Mouse (Mus musculus) liver, embryonic 16.5 days (tissue): ENCODE measurements around the gene Gltp. TPM values are rescaled to one million over a fixed set of nuclear protein-coding genes. Genes with fewer than 3 reads are reported as not detected.
A peak's percentile ranks its signal among the peaks of the same experiment; 100 is the strongest.

Source experiments
- ATAC-seq: fragments of 200-750 bp; cut with Nextera tagmentation; 2 replicates; pipeline ENCODE4 v1.8.0; 2017; ENCODE audit warnings: low read depth, mild to moderate bottlenecking, moderate number of reproducible peaks, moderate library complexity
- H3K27ac ChIP-seq: fragments of 300-500 bp; sonication (generic); 2 replicates; pipeline ENCODE4 v1.5.1; 2014; ENCODE audit warnings: mild to moderate bottlenecking, low read length
- H3K27me3 ChIP-seq: fragments of 300-500 bp; sonication (generic); 2 replicates; pipeline ENCODE4 v1.6.1; 2014; ENCODE audit warnings: low read depth, low read length, mixed read lengths; ENCODE audit not compliant: control insufficient read depth, insufficient read depth
- H3K36me3 ChIP-seq: fragments of 300-500 bp; sonication (generic); 2 replicates; pipeline ENCODE4 v1.6.1; 2014; ENCODE audit warnings: mild to moderate bottlenecking; ENCODE audit not compliant: control insufficient read depth, insufficient read depth
- H3K4me1 ChIP-seq: fragments of 300-500 bp; sonication (generic); 2 replicates; pipeline ENCODE4 v1.6.1; 2014; ENCODE audit warnings: low read depth, low read length, mixed read lengths; ENCODE audit not compliant: control insufficient read depth
- H3K4me2 ChIP-seq: fragments of 300-500 bp; sonication (generic); 2 replicates; pipeline ENCODE4 v1.6.1; 2014; ENCODE audit warnings: low read depth, low read length, mixed read lengths
- H3K4me3 ChIP-seq: fragments of 300-500 bp; sonication (generic); 2 replicates; pipeline ENCODE4 v1.5.1; 2014; ENCODE audit warnings: low read depth, mild to moderate bottlenecking, low read length
- H3K9ac ChIP-seq: fragments of 300-500 bp; sonication (generic); 2 replicates; pipeline ENCODE4 v1.6.1; 2014; ENCODE audit warnings: low read depth, low read length
- H3K9me3 ChIP-seq: fragments of 300-500 bp; sonication (generic); replicated peaks from 2 replicates; pipeline ENCODE4 v1.6.1; 2016; ENCODE audit warnings: low read length; ENCODE audit not compliant: control insufficient read depth
- WGBS: fragments of 180-500 bp; shearing (Covaris S2); extraction: QIAGEN DNeasy Blood & Tissue Kit; methylation state at CpG from one replicate; pipeline ENCODE4 v1.1.7; 2014; ENCODE audit not compliant: insufficient replicate concordance; 5-methylcytosine and 5-hydroxymethylcytosine counted together
- polyA plus RNA-seq: library from polyadenylated mRNA; unstranded; fragments of >200 nt; fragmentation: Nextera tagmentation; extraction: Ambion mirVana; gene quantifications from 2 replicates; pipeline ENCODE4 v1.2.1, GENCODE M21; 2015

Gltp gene
- polyA plus RNA-seq, 1 experiment from 2014 or later, result 30.3 TPM

DNA sequence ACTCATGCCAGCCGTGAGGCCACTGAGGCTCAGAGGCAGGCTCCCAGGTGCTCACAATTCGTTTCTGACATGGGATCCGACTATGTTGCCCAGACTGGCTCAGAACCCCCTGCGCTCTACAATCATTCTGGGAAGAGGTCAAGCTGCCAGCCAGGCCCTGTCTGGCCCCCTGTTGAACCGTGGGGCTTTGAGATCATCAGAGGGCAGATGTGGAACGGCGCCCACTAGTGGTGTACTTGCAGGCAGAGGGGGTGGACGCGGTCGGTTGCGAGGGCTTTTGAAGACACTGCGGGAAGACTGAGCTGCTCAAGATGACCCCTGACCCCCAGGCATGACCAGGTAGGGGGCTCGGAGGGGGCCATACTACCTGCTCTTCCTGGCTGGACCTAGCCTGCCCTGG is 17.7 kb downstream of the Gltp start:
- no peaks in the 10 kb centered on the region for H3K36me3 ChIP-seq
- no peak overlapping the region for H3K9ac ChIP-seq
- H3K27me3 ChIP-seq, result no peaks in the 10 kb centered on the region
- H3K4me2 ChIP-seq, result no peak overlapping the region
- H3K9me3 ChIP-seq, result no peaks in the 10 kb centered on the region
- no peaks in the 10 kb centered on the region for H3K4me1 ChIP-seq
- no peak overlapping the region for H3K27ac ChIP-seq
- 72% methylated on average over 13 of the region's 13 CpGs for WGBS
- ATAC-seq, result no peak
- no peak overlapping the region for H3K4me3 ChIP-seq

DNA sequence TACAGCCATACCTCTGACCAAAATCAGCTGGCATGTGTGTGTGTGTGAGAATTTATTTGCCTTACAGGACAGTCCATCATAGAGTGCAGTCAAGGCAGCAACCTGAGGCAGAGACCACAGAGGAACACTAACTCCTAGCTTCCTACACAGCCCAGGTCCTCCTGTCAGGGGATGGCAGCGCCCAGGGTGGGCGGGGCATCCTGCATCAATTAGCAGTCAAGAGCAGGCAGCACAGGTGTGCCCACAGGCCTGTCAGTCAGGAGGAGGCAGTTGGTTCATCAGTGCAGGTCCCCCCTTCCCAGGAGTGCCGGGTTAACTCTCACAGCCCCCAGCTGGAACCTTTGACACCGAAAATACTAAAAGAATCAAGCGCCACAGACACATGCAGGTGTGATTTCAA is 21.8 kb downstream of the Gltp start:
- Histone ChIP-seq H3K27me3 (no peaks in the 10 kb centered on the region; the same call in 1 of the 2 replicates), H3K36me3 (no peaks in the 10 kb centered on the region), H3K9me3 (no peaks in the 10 kb centered on the region), H3K27ac (no peak overlapping the region), H3K4me2 (no peak overlapping the region), H3K4me1 (peaks cover 8% of the 10 kb centered on the region), H3K9ac (no peak overlapping the region), H3K4me3 (no peak overlapping the region)
- no peak for ATAC-seq
- 84% methylated on average over 5 of the region's 5 CpGs for WGBS

DNA sequence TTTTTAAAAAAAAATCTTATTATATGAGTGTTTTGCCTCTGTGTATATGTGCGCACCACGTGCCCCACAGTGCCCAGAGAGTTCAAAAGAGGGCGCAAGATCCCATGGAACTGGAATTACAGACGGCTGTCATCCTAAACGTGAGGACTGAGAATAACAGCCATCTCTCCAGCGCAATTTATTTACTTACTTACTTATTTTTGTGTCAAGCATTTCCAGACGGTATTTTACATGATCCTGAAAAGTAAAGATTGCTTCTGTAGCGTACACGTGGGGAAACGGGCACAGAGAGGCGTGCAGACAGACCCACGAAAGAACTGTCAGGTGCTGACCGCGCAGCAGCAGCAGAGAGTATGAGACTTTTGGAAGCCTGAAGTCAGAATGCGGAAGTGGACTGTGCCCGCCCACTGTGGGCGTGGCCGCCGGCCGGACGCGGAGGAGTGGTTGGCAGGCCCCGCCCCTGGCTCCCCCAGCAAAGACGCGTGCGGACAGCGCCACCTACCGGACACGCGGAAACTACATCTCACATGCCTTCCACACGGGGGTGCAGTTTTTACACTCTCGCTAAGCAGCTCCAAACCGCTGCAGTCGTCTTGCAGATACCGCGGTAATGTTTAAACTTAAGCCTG is 23.4 kb downstream of the Gltp start:
- 2% methylated on average over 36 of the region's 36 CpGs for WGBS
- ATAC-seq, result peak; percentile 96
- Histone ChIP-seq H3K4me2 (peak overlapping the region; percentile 75), H3K9me3 (no peaks in the 10 kb centered on the region), H3K27ac (peak overlapping the region; percentile 75), H3K4me3 (peak overlapping the region; percentile 58), H3K27me3 (no peaks in the 10 kb centered on the region; the same call in 1 of the 2 replicates), H3K9ac (peak overlapping the region; percentile 57), H3K36me3 (no peaks in the 10 kb centered on the region), H3K4me1 (peaks cover 8% of the 10 kb centered on the region)

DNA sequence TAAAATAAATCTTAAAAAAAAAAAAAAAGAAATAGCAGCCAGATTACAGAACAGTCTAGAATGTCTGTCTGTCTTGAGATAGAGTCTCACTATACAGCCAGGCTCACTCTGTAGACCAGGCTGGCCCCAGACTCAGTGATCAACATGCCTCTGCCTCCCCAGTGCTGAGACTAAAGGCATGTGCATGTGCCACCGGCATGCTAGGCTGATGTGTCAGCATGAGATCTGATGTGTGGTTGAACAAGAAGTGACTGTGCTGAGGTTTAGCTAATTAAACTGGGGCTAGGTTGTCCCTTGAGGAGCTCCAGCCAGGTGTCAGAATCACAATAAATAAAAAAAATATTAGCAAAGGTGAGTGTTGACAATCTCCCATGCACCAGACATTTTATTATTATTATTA is 24.1 kb downstream of the Gltp start:
- Histone ChIP-seq H3K4me1 (peaks cover 8% of the 10 kb centered on the region), H3K4me3 (no peak overlapping the region), H3K9me3 (no peaks in the 10 kb centered on the region), H3K27me3 (no peaks in the 10 kb centered on the region; the same call in 1 of the 2 replicates), H3K9ac (no peak overlapping the region), H3K4me2 (peak overlapping the region; percentile 75), H3K27ac (no peak overlapping the region), H3K36me3 (no peaks in the 10 kb centered on the region)
- 32% methylated on average over 1 of the region's 1 CpGs for WGBS
- no peak for ATAC-seq

DNA sequence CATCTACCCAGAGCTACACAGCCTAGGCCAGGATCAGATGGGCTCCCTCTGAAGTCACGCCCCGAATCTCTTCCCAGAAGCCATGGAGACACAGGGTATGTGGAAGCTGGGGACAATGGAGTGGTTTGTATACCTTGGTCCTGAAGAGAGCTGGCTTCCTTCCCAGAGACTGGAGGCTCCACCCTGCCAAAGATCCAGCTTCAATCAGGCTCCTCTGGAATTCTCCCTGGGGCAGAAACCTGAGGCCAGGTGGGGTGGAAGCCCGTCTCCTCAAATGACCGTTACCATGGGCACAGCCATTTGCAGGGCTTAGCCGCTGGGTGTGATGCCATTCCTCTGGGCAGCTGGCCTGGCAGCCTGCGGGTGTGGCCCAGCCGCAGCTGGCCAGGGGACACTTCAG is 26.0 kb downstream of the Gltp start:
- H3K9ac ChIP-seq, result no peak overlapping the region
- no peak overlapping the region for H3K4me3 ChIP-seq
- H3K27me3 ChIP-seq, result peaks cover 4% of the 10 kb centered on the region; the same call in 1 of the 2 replicates
- no peak for ATAC-seq
- H3K36me3 ChIP-seq, result no peaks in the 10 kb centered on the region
- H3K4me2 ChIP-seq, result no peak overlapping the region
- WGBS, result 72% methylated on average over 7 of the region's 7 CpGs
- H3K27ac ChIP-seq, result no peak overlapping the region
- H3K9me3 ChIP-seq, result no peaks in the 10 kb centered on the region
- H3K4me1 ChIP-seq, result peaks cover 8% of the 10 kb centered on the region

DNA sequence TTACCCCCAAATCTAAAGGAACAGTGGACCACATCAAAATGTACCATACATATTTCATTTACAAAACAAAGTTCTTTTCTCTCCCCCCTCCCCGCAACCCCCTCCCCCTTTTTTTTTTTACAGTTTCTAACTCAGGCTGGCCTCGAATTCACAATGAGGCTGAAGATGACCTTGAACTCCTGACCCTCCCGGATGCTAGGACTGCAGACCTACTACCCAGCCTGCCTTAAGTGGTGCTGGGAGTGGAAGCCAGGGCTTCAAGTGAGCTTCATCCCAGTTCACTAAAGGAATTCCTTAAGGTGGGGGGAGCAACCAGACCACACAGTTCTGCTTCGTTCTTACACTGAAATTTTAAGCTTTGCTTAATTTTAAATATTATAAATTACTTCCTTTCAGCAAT is 26.6 kb downstream of the Gltp start:
- Histone ChIP-seq H3K4me2 (no peak overlapping the region), H3K9ac (no peak overlapping the region), H3K36me3 (no peaks in the 10 kb centered on the region), H3K27me3 (peaks cover 10% of the 10 kb centered on the region), H3K4me1 (peaks cover 8% of the 10 kb centered on the region), H3K9me3 (no peaks in the 10 kb centered on the region), H3K27ac (no peak overlapping the region), H3K4me3 (no peak overlapping the region)
- no peak for ATAC-seq
- 48% methylated on average over 4 of the region's 4 CpGs for WGBS

DNA sequence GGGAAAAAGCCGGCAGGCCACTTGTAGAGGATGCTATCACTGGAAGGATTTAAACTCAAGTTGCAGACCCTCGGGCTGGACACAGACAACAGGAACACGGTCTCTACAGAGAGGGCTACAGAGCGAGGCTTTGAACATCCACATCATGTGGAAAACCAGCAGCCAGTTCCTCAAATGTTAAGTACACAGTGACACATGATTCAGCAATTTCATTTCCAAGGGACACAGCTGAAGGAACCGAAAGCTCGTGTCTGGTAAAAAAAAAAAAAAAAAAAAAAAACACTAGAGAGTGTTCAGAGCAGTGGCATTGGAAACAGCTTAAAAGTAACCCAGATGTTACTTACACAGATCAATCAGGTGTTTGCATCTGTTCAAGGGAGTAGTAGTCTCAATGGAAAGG is 29.8 kb downstream of the Gltp start:
- no peak overlapping the region for H3K27ac ChIP-seq
- no peaks in the 10 kb centered on the region for H3K36me3 ChIP-seq
- H3K4me3 ChIP-seq, result no peak overlapping the region
- H3K9me3 ChIP-seq, result no peaks in the 10 kb centered on the region
- 16% methylated on average over 6 of the region's 6 CpGs for WGBS
- no peak for ATAC-seq
- H3K9ac ChIP-seq, result no peak overlapping the region
- no peak overlapping the region for H3K4me2 ChIP-seq
- peaks cover 3% of the 10 kb centered on the region for H3K4me1 ChIP-seq
- H3K27me3 ChIP-seq, result peaks cover 38% of the 10 kb centered on the region

DNA sequence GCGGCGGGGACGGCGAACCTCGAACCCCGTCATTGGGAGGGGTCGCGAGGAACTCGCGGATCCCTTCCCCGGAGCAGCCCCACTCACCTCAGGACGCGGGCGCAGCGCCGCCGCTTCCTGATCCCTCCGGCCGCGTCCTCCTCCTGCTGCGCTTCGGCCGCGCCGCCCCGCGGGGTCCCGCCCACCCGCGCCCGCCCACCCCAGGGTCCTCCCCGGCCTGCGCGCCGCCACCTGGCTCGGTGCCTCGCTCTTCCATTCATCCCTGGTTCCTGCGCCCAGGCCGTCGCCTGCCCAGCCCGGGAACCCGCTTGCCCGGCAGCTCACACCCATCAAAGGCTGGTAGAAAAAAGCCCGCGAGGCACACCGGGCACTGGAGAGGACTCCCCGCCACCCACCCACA is 32.5 kb downstream of the Gltp start, which contains the start of gene Trpv4:
Gene Trpv4 (minus strand): TSS at position 167 of the 400 bp plus-strand sequence.
- Histone ChIP-seq H3K27ac (no peak within 1 kb of the TSS), H3K9ac (peak within 1 kb of the TSS; percentile 24; the same call in 1 of the 2 replicates), H3K27me3 (peaks cover 38% of the 10 kb centered on the region), H3K4me1 (peaks cover 3% of the 10 kb centered on the region), H3K4me2 (peak within 1 kb of the TSS; percentile 57), H3K9me3 (no peaks in the 10 kb centered on the region), H3K4me3 (peak within 1 kb of the TSS; percentile 45), H3K36me3 (no peaks in the 10 kb centered on the region)
- no peak for ATAC-seq
- 2% methylated on average over 45 of the region's 47 CpGs for WGBS

DNA sequence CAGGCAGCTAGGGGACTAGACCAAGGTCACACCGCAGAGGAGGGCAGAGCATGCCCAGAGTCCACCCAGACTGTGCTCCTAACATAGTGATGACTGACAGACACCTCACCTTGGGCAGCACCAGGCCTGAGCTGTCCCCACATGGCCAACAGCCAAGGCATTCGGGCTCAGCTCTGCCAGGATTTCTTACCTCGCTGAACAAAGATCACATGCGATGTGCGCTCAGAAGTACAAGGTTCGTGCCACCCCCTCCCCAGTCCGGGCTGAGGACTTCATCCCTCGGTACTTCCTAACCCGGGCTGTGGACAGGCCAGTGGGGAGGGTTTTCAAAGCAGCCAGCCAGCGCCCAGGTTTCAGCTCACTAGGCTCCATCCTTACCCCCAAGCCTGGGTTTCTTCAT is 33.4 kb downstream of the Gltp start:
- ATAC-seq, result no peak
- WGBS, result 33% methylated on average over 10 of the region's 10 CpGs
- H3K27me3 ChIP-seq, result peaks cover 38% of the 10 kb centered on the region
- H3K4me1 ChIP-seq, result peaks cover 3% of the 10 kb centered on the region
- H3K4me3 ChIP-seq, result no peak overlapping the region
- no peak overlapping the region for H3K9ac ChIP-seq
- no peak overlapping the region for H3K27ac ChIP-seq
- peak overlapping the region; percentile 57; the same call in 1 of the 2 replicates for H3K4me2 ChIP-seq
- H3K36me3 ChIP-seq, result no peaks in the 10 kb centered on the region
- no peaks in the 10 kb centered on the region for H3K9me3 ChIP-seq
